Mouse (Mus musculus): ENCODE data around the gene Syt15. TPM values are rescaled to one million over a fixed set of nuclear protein-coding genes. Genes with fewer than 3 reads are reported as not detected.

Syt15 gene
- polyA plus RNA-seq, 1 experiment from 2014 or later = 0.58 TPM

DNA sequence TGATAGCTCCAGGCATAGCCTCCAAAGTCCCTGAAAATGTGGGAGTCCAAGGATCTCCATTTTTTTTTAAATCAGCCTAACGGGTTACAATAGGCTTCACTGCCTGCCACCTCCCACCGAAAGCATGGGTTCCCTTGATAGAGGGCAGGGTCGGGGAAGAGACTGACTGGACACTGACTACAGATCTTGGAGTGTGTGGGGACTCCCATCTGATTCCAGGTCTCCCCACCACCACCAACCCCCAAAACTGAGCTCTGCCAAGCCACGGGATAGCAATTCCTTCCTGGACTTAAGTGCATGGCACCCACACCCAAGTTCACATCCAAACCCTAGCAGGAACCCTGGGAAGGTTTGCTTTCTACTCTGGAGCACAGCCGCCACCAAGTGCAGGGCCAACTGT, 1.0 kb downstream of the Syt15 start:
- WGBS = 71% methylated on average over 5 of the region's 5 CpGs
- Histone ChIP-seq H3K4me2 (replicated peaks; ENCODE audit: low read depth, low read length) (peak overlapping the region; percentile 49; the same call in 1 of the 2 replicates), H3K4me3 (ENCODE audit: low read depth, low read length) (no peak overlapping the region), H3K9ac (replicated peaks; ENCODE audit: low read depth, low read length) (no peak overlapping the region), H3K27ac (ENCODE audit: low read length) (no peak overlapping the region), H3K36me3 (ENCODE audit: control insufficient read depth, insufficient read depth, low read length) (no peaks in the 10 kb centered on the region), H3K4me1 (ENCODE audit: control insufficient read depth, insufficient read depth, low read length) (peaks cover 2% of the 10 kb centered on the region; the same call in 1 of the 2 replicates), H3K9me3 (ENCODE audit: control insufficient read depth, low read depth, low read length) (no peaks in the 10 kb centered on the region), H3K27me3 (ENCODE audit: control insufficient read depth, insufficient read depth, low read length) (peaks cover 9% of the 10 kb centered on the region; the same call in 1 of the 2 replicates)
- no peak for ATAC-seq (ENCODE audit: insufficient number of reproducible peaks, insufficient read depth, low FRiP score, low read depth)

DNA sequence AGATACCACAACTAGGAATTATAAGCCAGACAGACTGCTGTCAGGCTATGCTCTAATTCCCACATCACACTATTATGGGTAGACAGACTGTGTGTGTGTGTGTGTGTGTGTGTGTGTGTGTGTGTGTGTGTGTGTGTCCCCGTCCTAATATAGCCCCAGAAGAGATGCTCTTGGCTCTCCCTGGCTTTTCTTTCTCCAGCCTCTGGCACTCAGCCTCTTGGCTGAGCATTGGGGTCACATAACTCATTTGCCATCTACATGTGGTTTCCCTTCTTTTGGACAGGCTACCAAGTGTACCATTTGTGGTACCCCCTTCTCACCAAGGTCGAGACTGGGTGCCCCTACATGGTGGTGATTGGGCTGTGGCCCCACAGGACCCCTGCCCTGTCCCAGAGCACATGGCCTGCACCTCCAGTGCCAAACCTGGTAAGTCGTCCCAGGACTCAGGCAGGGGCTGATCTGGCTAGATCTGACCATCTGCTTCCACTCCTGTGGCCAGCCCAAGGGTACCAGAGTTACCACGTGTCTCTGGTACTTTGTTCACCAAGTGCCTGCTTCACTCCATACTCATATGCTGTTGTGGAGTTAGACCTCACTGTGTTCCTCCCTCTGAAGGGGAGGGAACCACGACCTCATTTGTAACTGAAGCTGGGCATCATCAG, 2.2 kb downstream of the Syt15 start:
- H3K36me3 ChIP-seq (ENCODE audit: control insufficient read depth, insufficient read depth, low read length) = no peaks in the 10 kb centered on the region
- no peaks in the 10 kb centered on the region for H3K9me3 ChIP-seq (ENCODE audit: control insufficient read depth, low read depth, low read length)
- no peak overlapping the region for H3K4me3 ChIP-seq (ENCODE audit: low read depth, low read length)
- peaks cover 9% of the 10 kb centered on the region; the same call in 1 of the 2 replicates for H3K27me3 ChIP-seq (ENCODE audit: control insufficient read depth, insufficient read depth, low read length)
- peaks cover 2% of the 10 kb centered on the region; the same call in 1 of the 2 replicates for H3K4me1 ChIP-seq (ENCODE audit: control insufficient read depth, insufficient read depth, low read length)
- no peak for ATAC-seq (ENCODE audit: insufficient number of reproducible peaks, insufficient read depth, low FRiP score, low read depth)
- WGBS = 64% methylated on average over 5 of the region's 5 CpGs
- no peak overlapping the region for H3K27ac ChIP-seq (ENCODE audit: low read length)
- no peak overlapping the region for H3K4me2 ChIP-seq (replicated peaks; ENCODE audit: low read depth, low read length)
- no peak overlapping the region for H3K9ac ChIP-seq (replicated peaks; ENCODE audit: low read depth, low read length)

DNA sequence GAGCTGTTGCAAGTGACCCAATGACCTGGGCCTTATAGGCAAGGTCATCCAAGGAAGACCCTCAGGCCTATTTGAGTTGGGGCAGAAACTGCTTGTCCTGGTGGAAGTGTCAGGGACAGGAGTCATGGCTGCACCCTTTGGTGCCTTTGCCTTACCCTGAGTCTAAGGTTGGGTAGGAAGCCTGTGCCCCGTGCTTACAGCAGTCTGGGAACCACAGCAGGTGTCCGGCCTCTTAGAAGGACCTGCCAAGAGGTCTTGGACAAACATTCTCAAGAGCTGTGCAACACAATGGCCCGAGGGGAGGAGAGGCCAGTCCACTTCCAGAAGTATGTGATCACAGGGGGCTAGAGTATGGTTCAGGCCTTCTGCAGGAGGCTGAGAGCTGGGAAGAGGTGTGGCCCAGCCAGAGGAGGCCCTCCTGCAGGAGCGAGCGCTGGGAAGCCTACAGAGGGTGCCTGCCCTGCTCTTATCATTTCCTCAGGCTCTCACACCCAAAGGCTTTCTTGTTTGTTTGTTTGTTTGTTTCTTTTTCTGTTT, 4.0 kb downstream of the Syt15 start:
- Histone ChIP-seq H3K27me3 (ENCODE audit: control insufficient read depth, insufficient read depth, low read length) (peaks cover 9% of the 10 kb centered on the region; the same call in 1 of the 2 replicates), H3K4me3 (ENCODE audit: low read depth, low read length) (no peak overlapping the region), H3K9ac (replicated peaks; ENCODE audit: low read depth, low read length) (no peak overlapping the region), H3K27ac (ENCODE audit: low read length) (no peak overlapping the region), H3K4me2 (replicated peaks; ENCODE audit: low read depth, low read length) (no peak overlapping the region), H3K9me3 (ENCODE audit: control insufficient read depth, low read depth, low read length) (no peaks in the 10 kb centered on the region), H3K36me3 (ENCODE audit: control insufficient read depth, insufficient read depth, low read length) (no peaks in the 10 kb centered on the region), H3K4me1 (ENCODE audit: control insufficient read depth, insufficient read depth, low read length) (peaks cover 2% of the 10 kb centered on the region; the same call in 1 of the 2 replicates)
- 62% methylated on average over 5 of the region's 5 CpGs for WGBS
- 0 out of 2 replicates have a peak, but pooled peaks have one; percentile 25 for ATAC-seq (ENCODE audit: insufficient number of reproducible peaks, insufficient read depth, low FRiP score, low read depth)

DNA sequence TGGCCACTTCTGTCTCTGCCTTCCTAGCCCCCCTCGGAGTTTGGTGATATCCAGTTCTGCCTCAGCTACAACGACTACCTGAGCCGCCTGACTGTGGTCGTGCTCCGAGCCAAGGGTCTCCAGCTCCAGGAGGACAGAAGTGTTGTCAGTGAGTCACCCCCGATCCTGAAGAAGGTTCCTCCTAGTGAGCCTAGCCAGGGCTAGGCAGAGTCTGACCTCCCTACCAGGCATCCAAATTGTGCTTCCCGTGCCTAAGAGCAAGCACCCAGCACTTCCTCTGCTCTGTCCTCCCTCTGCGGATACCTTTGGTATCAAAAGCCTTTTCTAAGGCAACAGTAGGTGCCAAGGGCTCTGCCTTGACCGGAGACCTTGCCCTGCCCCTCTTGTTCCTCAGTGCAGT, 6.6 kb downstream of the Syt15 start:
- Histone ChIP-seq H3K4me1 (ENCODE audit: control insufficient read depth, insufficient read depth, low read length) (no peaks in the 10 kb centered on the region), H3K9ac (replicated peaks; ENCODE audit: low read depth, low read length) (no peak overlapping the region), H3K4me2 (replicated peaks; ENCODE audit: low read depth, low read length) (no peak overlapping the region), H3K27me3 (ENCODE audit: control insufficient read depth, insufficient read depth, low read length) (no peaks in the 10 kb centered on the region), H3K4me3 (ENCODE audit: low read depth, low read length) (no peak overlapping the region), H3K9me3 (ENCODE audit: control insufficient read depth, low read depth, low read length) (no peaks in the 10 kb centered on the region; the same call in 1 of the 2 replicates), H3K27ac (ENCODE audit: low read length) (no peak overlapping the region), H3K36me3 (ENCODE audit: control insufficient read depth, insufficient read depth, low read length) (no peaks in the 10 kb centered on the region)
- 80% methylated on average over 9 of the region's 9 CpGs for WGBS
- no peak for ATAC-seq (ENCODE audit: insufficient number of reproducible peaks, insufficient read depth, low FRiP score, low read depth)

DNA sequence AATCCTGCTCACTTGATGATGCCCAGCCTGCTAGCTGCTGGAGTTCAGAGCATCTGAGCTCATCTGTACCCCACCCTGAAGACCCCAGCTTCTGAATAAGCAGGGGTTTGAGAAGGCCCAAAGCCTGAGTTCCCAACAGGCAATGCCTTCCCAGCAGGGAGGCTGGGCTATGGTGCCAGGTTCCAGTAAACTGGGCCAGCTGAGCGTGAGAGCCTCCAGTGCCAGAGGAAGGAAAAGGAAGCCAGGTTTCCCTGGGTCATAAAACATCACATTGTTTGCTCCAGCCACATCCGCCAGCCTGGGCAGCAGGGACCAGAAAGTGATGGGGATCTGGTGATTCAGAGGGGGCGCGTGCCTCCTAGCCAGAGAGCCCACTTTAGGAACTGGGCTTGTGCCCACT, 7.2 kb downstream of the Syt15 start:
- Histone ChIP-seq H3K4me2 (replicated peaks; ENCODE audit: low read depth, low read length) (no peak overlapping the region), H3K9ac (replicated peaks; ENCODE audit: low read depth, low read length) (no peak overlapping the region), H3K4me3 (ENCODE audit: low read depth, low read length) (no peak overlapping the region), H3K9me3 (ENCODE audit: control insufficient read depth, low read depth, low read length) (peaks cover 2% of the 10 kb centered on the region; the same call in 1 of the 2 replicates), H3K4me1 (ENCODE audit: control insufficient read depth, insufficient read depth, low read length) (no peaks in the 10 kb centered on the region), H3K27ac (ENCODE audit: low read length) (no peak overlapping the region), H3K36me3 (ENCODE audit: control insufficient read depth, insufficient read depth, low read length) (no peaks in the 10 kb centered on the region), H3K27me3 (ENCODE audit: control insufficient read depth, insufficient read depth, low read length) (no peaks in the 10 kb centered on the region)
- 82% methylated on average over 4 of the region's 4 CpGs for WGBS
- ATAC-seq (ENCODE audit: insufficient number of reproducible peaks, insufficient read depth, low FRiP score, low read depth) = no peak

DNA sequence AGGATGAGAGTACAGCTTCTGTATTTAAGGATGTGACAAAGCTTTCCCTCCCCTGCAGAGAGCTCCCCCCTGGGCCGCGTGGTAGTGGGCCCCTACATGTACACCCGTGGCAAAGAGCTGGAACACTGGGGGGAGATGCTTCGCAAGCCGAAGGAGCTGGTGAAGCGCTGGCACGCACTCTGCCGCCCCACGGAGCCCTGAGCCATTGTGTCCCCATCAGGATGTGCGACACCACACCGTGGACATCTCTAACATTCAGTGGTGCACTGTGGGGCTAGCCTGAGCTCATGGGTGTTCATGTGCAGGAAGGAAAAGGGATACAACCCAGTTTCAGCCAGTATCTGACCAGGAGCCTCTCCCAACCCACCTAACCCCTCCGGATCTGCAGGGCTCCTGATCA, 8.6 kb downstream of the Syt15 start:
- no peaks in the 10 kb centered on the region for H3K36me3 ChIP-seq (ENCODE audit: control insufficient read depth, insufficient read depth, low read length)
- 81% methylated on average over 12 of the region's 12 CpGs for WGBS
- no peaks in the 10 kb centered on the region for H3K27me3 ChIP-seq (ENCODE audit: control insufficient read depth, insufficient read depth, low read length)
- H3K9me3 ChIP-seq (ENCODE audit: control insufficient read depth, low read depth, low read length) = peaks cover 2% of the 10 kb centered on the region; the same call in 1 of the 2 replicates
- H3K4me1 ChIP-seq (ENCODE audit: control insufficient read depth, insufficient read depth, low read length) = no peaks in the 10 kb centered on the region
- no peak for ATAC-seq (ENCODE audit: insufficient number of reproducible peaks, insufficient read depth, low FRiP score, low read depth)
- H3K9ac ChIP-seq (replicated peaks; ENCODE audit: low read depth, low read length) = no peak overlapping the region
- no peak overlapping the region for H3K4me3 ChIP-seq (ENCODE audit: low read depth, low read length)
- H3K27ac ChIP-seq (ENCODE audit: low read length) = no peak overlapping the region
- H3K4me2 ChIP-seq (replicated peaks; ENCODE audit: low read depth, low read length) = no peak overlapping the region

DNA sequence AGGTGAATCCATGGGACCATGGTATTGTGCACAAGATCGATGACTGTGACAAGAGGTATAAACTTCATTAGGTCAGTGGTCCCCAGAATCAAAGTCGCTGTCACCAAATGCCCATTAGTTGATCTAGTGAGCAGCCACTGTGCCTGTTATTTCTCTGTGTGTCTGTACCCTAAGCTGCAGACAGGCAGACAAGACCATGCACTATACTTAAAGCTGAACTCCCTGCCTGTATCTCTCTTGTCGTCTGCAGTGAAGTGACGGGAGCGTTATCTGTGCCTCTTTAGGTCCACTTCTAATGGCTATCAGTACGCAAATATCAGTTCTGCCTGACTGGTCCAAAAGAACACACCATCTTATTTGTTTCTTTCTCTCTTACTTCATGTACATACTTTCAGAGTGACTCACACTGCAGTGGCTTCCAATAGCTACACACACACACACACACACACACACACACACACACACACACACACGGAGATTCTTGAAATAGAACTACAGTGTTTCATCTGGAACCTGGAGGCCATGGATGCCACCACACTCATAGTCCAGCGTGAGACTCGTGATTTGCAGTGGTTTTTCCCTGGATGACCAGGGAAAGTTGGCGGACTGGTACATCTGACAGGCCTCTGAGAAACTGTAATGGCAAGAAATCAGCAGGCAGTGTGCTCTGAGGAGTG, 9.6 kb downstream of the Syt15 start:
- Histone ChIP-seq H3K4me2 (replicated peaks; ENCODE audit: low read depth, low read length) (no peak overlapping the region), H3K4me1 (ENCODE audit: control insufficient read depth, insufficient read depth, low read length) (no peaks in the 10 kb centered on the region), H3K4me3 (ENCODE audit: low read depth, low read length) (no peak overlapping the region), H3K27ac (ENCODE audit: low read length) (no peak overlapping the region), H3K36me3 (ENCODE audit: control insufficient read depth, insufficient read depth, low read length) (no peaks in the 10 kb centered on the region), H3K9me3 (ENCODE audit: control insufficient read depth, low read depth, low read length) (peaks cover 2% of the 10 kb centered on the region; the same call in 1 of the 2 replicates), H3K27me3 (ENCODE audit: control insufficient read depth, insufficient read depth, low read length) (no peaks in the 10 kb centered on the region), H3K9ac (replicated peaks; ENCODE audit: low read depth, low read length) (no peak overlapping the region)
- WGBS = 81% methylated on average over 10 of the region's 10 CpGs
- no peak for ATAC-seq (ENCODE audit: insufficient number of reproducible peaks, insufficient read depth, low FRiP score, low read depth)

DNA sequence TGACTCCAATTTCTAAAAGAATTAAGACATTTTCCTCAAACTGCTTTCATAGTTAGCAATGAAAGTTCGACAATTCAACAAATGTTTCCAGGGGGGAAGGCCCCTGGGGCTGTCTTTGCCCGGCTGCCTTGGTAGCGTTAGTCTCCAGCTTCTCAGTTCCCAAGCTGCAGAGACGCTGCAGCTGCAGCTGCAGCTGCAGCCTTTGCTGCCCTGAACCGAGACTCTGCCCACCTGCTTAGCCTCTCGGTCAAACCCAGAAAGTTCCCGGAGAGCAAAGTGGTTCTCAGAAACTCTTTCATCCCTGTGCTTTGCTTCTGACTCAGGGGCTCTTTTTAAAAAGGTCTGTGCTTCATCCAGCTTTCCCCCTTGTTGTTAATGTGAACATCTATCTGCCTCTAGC, 12.9 kb downstream of the Syt15 start:
- H3K36me3 ChIP-seq (ENCODE audit: control insufficient read depth, insufficient read depth, low read length) = no peaks in the 10 kb centered on the region
- WGBS = 54% methylated on average over 7 of the region's 7 CpGs
- ATAC-seq (ENCODE audit: insufficient number of reproducible peaks, insufficient read depth, low FRiP score, low read depth) = no peak

More for the DNA sequence above, 12.9 kb downstream of the Syt15 start:
- Histone ChIP-seq H3K4me1 (ENCODE audit: control insufficient read depth, insufficient read depth, low read length) (0 out of 2 replicates have a peak, but pooled peaks cover 2% of the 10 kb centered on the region), H3K27ac (ENCODE audit: low read length) (no peak overlapping the region), H3K27me3 (ENCODE audit: control insufficient read depth, insufficient read depth, low read length) (no peaks in the 10 kb centered on the region), H3K4me3 (ENCODE audit: low read depth, low read length) (no peak overlapping the region), H3K9ac (replicated peaks; ENCODE audit: low read depth, low read length) (no peak overlapping the region), H3K9me3 (ENCODE audit: control insufficient read depth, low read depth, low read length) (peaks cover 2% of the 10 kb centered on the region; the same call in 1 of the 2 replicates), H3K4me2 (replicated peaks; ENCODE audit: low read depth, low read length) (no peak overlapping the region)

All from stomach, embryonic 14.5 days (tissue).